Mouse (Mus musculus) thymus, adult 2 months (tissue): ENCODE measurements around the gene Scd3.

Experiments used
- CTCF ChIP-seq: fragments of 200-500 bp; IDR thresholded peaks from 2 replicates; pipeline ENCODE4 v1.5.1; 2012; ENCODE audit warnings: mild to moderate bottlenecking, control low read depth, low read length, moderate library complexity, borderline replicate concordance; ENCODE audit not compliant: control insufficient read depth, poor library complexity, insufficient read depth; ENCODE audit errors: extremely low read depth
- POLR2A ChIP-seq: fragments of 200-500 bp; IDR thresholded peaks from 2 replicates; pipeline ENCODE4 v1.6.1; 2012; ENCODE audit warnings: mild to moderate bottlenecking, low read length, control low read depth, moderate library complexity; ENCODE audit not compliant: control insufficient read depth, poor library complexity, insufficient read depth; ENCODE audit errors: extremely low read depth

DNA sequence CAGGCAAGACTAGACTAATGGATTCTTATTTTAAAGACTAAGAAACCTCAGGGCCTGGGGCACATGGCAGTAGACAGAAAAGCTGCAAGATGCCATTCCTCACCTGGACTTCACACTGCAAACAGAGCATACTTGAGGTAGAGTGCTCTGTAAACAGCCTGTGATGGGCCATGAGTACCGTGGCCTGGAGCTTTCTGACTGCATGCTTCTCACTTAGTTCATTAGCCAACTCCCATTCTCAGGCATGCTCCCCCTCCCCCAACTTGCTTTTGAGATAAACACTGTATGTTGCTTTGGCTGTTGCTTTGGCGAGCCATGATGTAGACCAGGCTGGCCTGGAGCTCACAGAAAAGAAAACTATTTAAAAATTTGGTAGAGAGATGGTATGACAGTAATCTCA, 83.0 kb downstream of the Scd3 start:
- TF ChIP-seq POLR2A (no peak), CTCF (no peak)
